Mouse (Mus musculus) subcutaneous adipose tissue, adult 2 months (tissue): Measurements from ENCODE around the gene Klf4. TPM values are rescaled to one million over a fixed set of nuclear protein-coding genes. Genes with fewer than 3 reads are reported as not detected.

ENCODE experiments used
- polyA plus RNA-seq: library from polyadenylated mRNA; depleted of rRNA; stranded (reverse); fragments of >200 nt; gene quantifications from 2 replicates; pipeline ENCODE4 v1.2.3, GENCODE M21; 2012; ENCODE audit warnings: low replicate concordance; rRNA removed

The Klf4 gene
- 45.9 and 49.6 TPM in 2 replicates for polyA plus RNA-seq

DNA sequence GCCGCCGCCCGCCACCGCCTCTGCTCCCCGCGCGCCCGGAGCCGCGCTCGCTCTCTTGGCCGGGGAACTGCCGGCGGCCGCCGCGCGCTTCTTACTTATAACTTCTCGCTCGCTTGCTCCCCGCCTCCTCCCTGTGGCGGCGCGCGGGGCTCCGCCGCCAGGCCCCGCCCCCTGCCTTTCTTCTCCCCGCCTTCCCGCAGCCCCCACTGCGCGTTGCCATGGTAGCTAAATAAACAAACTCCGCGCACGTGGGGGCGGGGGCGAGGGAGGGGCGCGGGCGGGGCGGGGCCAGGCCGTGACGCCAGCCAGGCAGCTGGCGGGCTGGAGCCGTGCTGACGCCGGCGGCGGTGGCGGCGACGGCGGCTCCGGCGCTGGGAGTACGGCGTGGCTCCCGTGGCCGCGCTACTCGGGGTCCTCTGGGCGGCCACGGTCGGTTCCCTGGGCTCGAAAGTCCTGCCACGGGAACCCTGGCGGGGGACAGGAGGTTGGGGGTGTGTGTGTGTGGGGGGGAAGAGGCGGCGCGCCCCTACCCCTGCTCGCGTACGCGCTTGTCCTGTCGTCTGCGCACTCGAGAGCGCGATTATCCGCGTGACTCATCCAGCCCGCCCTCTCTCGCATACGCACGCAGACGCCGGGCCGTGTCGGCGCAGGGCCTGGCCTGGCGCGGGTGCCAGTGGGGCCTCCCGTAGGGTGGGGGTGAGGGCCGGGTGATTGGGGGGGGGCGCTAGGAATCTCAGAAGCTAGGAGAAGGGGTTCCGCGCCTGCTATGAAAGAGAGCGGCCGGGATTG lies at the start of gene Klf4:
TSS of gene Klf4 (minus strand) at position 60 of the 789 bp plus-strand sequence.

Other genes starting within 250 kb of the Klf4 start
- gene Rad23b, start 182.4 kb downstream of the Klf4 start, polyA plus RNA-seq = 121 and 247 TPM in 2 replicates